Mouse (Mus musculus): Measurements from ENCODE around the gene Gm49345. TPM values are rescaled to one million over a fixed set of nuclear protein-coding genes. Genes with fewer than 3 reads are reported as not detected.

Gm49345 gene
- not detected for polyA plus RNA-seq (2014; fragmentation: Illumina TruSeq; extraction: RNeasy Lipid Tissue Mini Kit (QIAGEN cat#74804); ENCODE audit: insufficient read depth, low read depth, low replicate concordance)

GRCm38 (mm10) chr13:67637294-67638007 is at the start of gene Gm49345, which contains the start of gene Zfp729a:
TSS of gene Gm49345 (minus strand) at chr13:67637769.
TSS of gene Zfp729a (minus strand) at chr13:67637791.

DNA sequence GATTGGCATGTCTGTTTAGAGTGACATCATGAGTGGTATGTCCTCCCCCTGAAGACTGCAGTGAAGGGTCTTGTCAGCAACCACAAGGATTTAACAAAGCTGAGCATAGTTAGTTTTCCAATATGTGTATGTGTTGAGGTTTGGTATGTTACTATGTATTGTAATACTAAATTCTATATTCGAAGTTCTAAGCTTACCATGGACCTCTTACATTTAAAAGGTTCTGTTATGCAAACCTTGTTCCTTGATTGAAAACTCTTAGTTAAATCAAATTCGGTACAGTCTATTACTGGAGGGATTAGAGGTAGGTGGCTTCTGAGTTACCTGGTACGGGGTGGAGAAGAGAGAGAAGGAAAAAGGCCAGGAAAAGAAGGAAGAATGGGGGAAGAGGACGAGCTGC is 49.4 kb upstream of the Gm49345 start, which contains the start of gene Zfp738:
TSS of gene Zfp738 (minus strand) at position 101 of the 400 bp plus-strand sequence.

GRCm38 (mm10) chr13:67609066-67609876 is 28.3 kb downstream of the Gm49345 start, which contains the start of gene Zfp729b:
TSS of gene Zfp729b (minus strand) at chr13:67609707.

GRCm38 (mm10) chr13:67553730-67554129 is 83.8 kb downstream of the Gm49345 start, which contains the start of gene Zfp748:
TSS of gene Zfp748 (minus strand) at chr13:67553830.

Other genes starting within 250 kb of the Gm49345 start
- 4.6 TPM for gene Zfp429, start 237.9 kb downstream of the Gm49345 start, polyA plus RNA-seq (2014; fragmentation: Illumina TruSeq; extraction: RNeasy Lipid Tissue Mini Kit (QIAGEN cat#74804); ENCODE audit: insufficient read depth, low read depth, low replicate concordance)
- gene Zfp459, start 216.4 kb downstream of the Gm49345 start, polyA plus RNA-seq (2014; fragmentation: Illumina TruSeq; extraction: RNeasy Lipid Tissue Mini Kit (QIAGEN cat#74804); ENCODE audit: insufficient read depth, low read depth, low replicate concordance) = 0.52 TPM
- 7.7 TPM for gene Zfp874a, start 186.1 kb downstream of the Gm49345 start, polyA plus RNA-seq (2014; fragmentation: Illumina TruSeq; extraction: RNeasy Lipid Tissue Mini Kit (QIAGEN cat#74804); ENCODE audit: insufficient read depth, low read depth, low replicate concordance)
- gene Zfp874b, start 153.5 kb downstream of the Gm49345 start, polyA plus RNA-seq (2014; fragmentation: Illumina TruSeq; extraction: RNeasy Lipid Tissue Mini Kit (QIAGEN cat#74804); ENCODE audit: insufficient read depth, low read depth, low replicate concordance) = 7.2 TPM
- 5.1 TPM for gene Zfp58, start 137.2 kb downstream of the Gm49345 start, polyA plus RNA-seq (2014; fragmentation: Illumina TruSeq; extraction: RNeasy Lipid Tissue Mini Kit (QIAGEN cat#74804); ENCODE audit: insufficient read depth, low read depth, low replicate concordance)
- not detected for gene Gm26965, start 111.6 kb downstream of the Gm49345 start, polyA plus RNA-seq (2014; fragmentation: Illumina TruSeq; extraction: RNeasy Lipid Tissue Mini Kit (QIAGEN cat#74804); ENCODE audit: insufficient read depth, low read depth, low replicate concordance)
- 21.7 TPM for gene Zfp87, start 111.6 kb downstream of the Gm49345 start, polyA plus RNA-seq (2014; fragmentation: Illumina TruSeq; extraction: RNeasy Lipid Tissue Mini Kit (QIAGEN cat#74804); ENCODE audit: insufficient read depth, low read depth, low replicate concordance)
- 4.4 TPM for gene Zfp748, start 83.9 kb downstream of the Gm49345 start, polyA plus RNA-seq (2014; fragmentation: Illumina TruSeq; extraction: RNeasy Lipid Tissue Mini Kit (QIAGEN cat#74804); ENCODE audit: insufficient read depth, low read depth, low replicate concordance)
- 3.4 TPM for gene Zfp729b, start 28.1 kb downstream of the Gm49345 start, polyA plus RNA-seq (2014; fragmentation: Illumina TruSeq; extraction: RNeasy Lipid Tissue Mini Kit (QIAGEN cat#74804); ENCODE audit: insufficient read depth, low read depth, low replicate concordance)
- 6.4 TPM for gene Zfp729a, start within 50 bp of the Gm49345 start, polyA plus RNA-seq (2014; fragmentation: Illumina TruSeq; extraction: RNeasy Lipid Tissue Mini Kit (QIAGEN cat#74804); ENCODE audit: insufficient read depth, low read depth, low replicate concordance)
- gene Zfp738, start 49.3 kb upstream of the Gm49345 start, polyA plus RNA-seq (2014; fragmentation: Illumina TruSeq; extraction: RNeasy Lipid Tissue Mini Kit (QIAGEN cat#74804); ENCODE audit: insufficient read depth, low read depth, low replicate concordance) = 3.3 TPM
- 3.7 TPM for gene Zfp65, start 91.4 kb upstream of the Gm49345 start, polyA plus RNA-seq (2014; fragmentation: Illumina TruSeq; extraction: RNeasy Lipid Tissue Mini Kit (QIAGEN cat#74804); ENCODE audit: insufficient read depth, low read depth, low replicate concordance)
- gene Zfp85, start 117.5 kb upstream of the Gm49345 start, polyA plus RNA-seq (2014; fragmentation: Illumina TruSeq; extraction: RNeasy Lipid Tissue Mini Kit (QIAGEN cat#74804); ENCODE audit: insufficient read depth, low read depth, low replicate concordance) = 3.4 TPM
- 1.5 TPM for gene Zfp493, start 141.9 kb upstream of the Gm49345 start, polyA plus RNA-seq (2014; fragmentation: Illumina TruSeq; extraction: RNeasy Lipid Tissue Mini Kit (QIAGEN cat#74804); ENCODE audit: insufficient read depth, low read depth, low replicate concordance)
- gene Zfp273, start 176.0 kb upstream of the Gm49345 start, polyA plus RNA-seq (2014; fragmentation: Illumina TruSeq; extraction: RNeasy Lipid Tissue Mini Kit (QIAGEN cat#74804); ENCODE audit: insufficient read depth, low read depth, low replicate concordance) = 2.9 TPM
- 2.6 TPM for gene Gm10037, start 193.3 kb upstream of the Gm49345 start, polyA plus RNA-seq (2014; fragmentation: Illumina TruSeq; extraction: RNeasy Lipid Tissue Mini Kit (QIAGEN cat#74804); ENCODE audit: insufficient read depth, low read depth, low replicate concordance)
- gene BC048507, start 225.6 kb upstream of the Gm49345 start, polyA plus RNA-seq (2014; fragmentation: Illumina TruSeq; extraction: RNeasy Lipid Tissue Mini Kit (QIAGEN cat#74804); ENCODE audit: insufficient read depth, low read depth, low replicate concordance) = not detected